Mouse (Mus musculus): ENCODE results near the gene Ccdc173. TPM values are rescaled to one million over a fixed set of nuclear protein-coding genes. Genes with fewer than 3 reads are reported as not detected.

The Ccdc173 gene
- 1.00 and 1.6 TPM in 2 replicates for polyA plus RNA-seq (2015; fragmentation: Nextera tagmentation; extraction: Ambion mirVana)

DNA sequence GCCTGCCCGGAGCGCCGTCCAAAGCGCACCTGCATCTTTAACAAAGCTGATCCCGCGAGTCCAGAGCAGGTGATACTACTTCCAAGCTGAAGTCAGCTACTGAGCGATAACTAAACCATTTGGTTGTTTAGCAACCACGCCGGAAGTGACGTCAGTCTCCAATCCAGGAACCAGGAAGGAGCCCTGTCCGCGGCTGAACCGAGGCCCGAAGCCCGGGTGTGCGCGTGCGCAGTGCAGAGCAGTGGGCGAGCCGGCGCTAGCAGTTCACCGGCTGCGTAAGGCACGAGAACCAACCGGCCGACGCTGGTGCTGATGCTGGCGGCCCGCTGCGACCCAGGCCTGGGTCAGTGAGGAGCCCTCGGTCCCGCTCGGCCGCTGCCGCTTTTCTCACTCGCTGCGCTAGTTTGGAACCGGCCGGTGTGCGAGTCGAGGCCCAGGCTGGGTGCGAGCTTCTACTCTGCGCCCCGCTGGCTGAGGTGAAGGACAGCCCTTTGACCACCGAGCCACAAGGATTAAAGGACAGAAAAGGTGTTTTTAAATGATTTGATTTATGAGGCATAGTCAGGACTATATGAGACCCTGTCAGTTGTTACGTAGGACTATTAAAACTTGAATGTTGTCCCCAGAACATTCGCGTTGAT, at the start of gene Ccdc173, which contains the start of gene Phospho2:
TSS of gene Ccdc173 (minus strand) at position 147 of the 641 bp plus-strand sequence.
TSS of gene Phospho2 (plus strand) at position 195 of the 641 bp plus-strand sequence.
- Histone ChIP-seq H3K27me3 (ENCODE audit: control insufficient read depth, insufficient read depth, low read length) (no peaks in the 10 kb centered on the region), H3K9me3 (replicated peaks; ENCODE audit: control insufficient read depth, low read length) (no peaks in the 10 kb centered on the region), H3K4me1 (ENCODE audit: control insufficient read depth, insufficient read depth, low read length) (0 out of 2 replicates have a peak, but pooled peaks cover 2% of the 10 kb centered on the region), H3K9ac (ENCODE audit: low read length) (peak within 1 kb of the TSS; percentile 81), H3K4me3 (replicated peaks; ENCODE audit: low read length) (peak within 1 kb of the TSS; percentile 69), H3K36me3 (ENCODE audit: control insufficient read depth, insufficient read depth, low read length) (peaks cover 9% of the 10 kb centered on the region; the same call in 1 of the 2 replicates), H3K27ac (ENCODE audit: low read length) (peak within 1 kb of the TSS; percentile 69), H3K4me2 (ENCODE audit: low read depth, low read length) (peak within 1 kb of the TSS; percentile 80)
- 1% methylated on average over 48 of the region's 48 CpGs for WGBS
- peak; percentile 98 for ATAC-seq (ENCODE audit: insufficient read depth, low FRiP score)

DNA sequence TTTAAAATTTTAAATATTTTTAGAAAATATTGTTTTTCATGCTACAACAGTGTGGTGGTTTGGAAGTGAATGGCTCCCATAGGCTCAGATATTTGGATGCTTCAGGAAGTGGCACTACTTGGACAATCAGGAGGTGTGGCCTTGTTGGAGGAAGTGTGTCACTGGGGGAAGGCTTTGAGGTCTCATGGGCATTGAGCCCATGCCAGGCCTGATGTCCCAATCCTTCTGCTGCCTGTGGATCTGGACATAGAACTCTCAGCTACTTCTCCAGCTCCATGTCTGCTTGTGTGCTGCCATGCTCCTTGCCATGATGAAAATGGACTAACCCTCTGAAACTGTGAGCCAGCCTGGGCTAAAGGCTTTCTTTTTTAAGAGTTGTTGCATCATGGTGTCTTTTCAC, 49.3 kb upstream of the Ccdc173 start:
- no peaks in the 10 kb centered on the region for H3K27me3 ChIP-seq (ENCODE audit: control insufficient read depth, insufficient read depth, low read length)
- H3K4me3 ChIP-seq (replicated peaks; ENCODE audit: low read length): no peak overlapping the region
- H3K36me3 ChIP-seq (ENCODE audit: control insufficient read depth, insufficient read depth, low read length): peaks cover 7% of the 10 kb centered on the region; the same call in 1 of the 2 replicates
- no peak overlapping the region for H3K9ac ChIP-seq (ENCODE audit: low read length)
- no peaks in the 10 kb centered on the region for H3K4me1 ChIP-seq (ENCODE audit: control insufficient read depth, insufficient read depth, low read length)
- H3K4me2 ChIP-seq (ENCODE audit: low read depth, low read length): no peak overlapping the region
- no peak for ATAC-seq (ENCODE audit: insufficient read depth, low FRiP score)
- H3K9me3 ChIP-seq (replicated peaks; ENCODE audit: control insufficient read depth, low read length): no peaks in the 10 kb centered on the region
- H3K27ac ChIP-seq (ENCODE audit: low read length): no peak overlapping the region

DNA sequence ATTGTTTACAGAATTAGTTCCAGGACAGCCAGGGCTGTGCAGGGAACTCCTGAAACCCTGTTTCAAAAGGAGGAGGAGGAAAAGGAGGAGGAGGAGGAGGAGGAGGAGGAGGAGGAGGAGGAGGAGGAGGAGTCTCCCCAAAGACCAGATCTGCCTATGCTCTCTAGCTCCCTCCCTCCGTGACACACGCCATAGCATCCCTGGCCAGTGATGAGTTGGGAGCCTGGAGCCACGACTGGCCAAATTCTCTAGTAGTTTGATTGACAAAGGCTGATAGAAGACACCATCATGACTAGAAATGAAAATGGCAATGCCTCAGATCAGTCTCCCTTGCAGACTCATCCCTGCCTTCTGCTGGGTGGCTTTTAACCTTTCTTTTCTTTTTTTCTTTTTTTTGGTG, 48.6 kb upstream of the Ccdc173 start:
- peaks cover 9% of the 10 kb centered on the region; the same call in 1 of the 2 replicates for H3K36me3 ChIP-seq (ENCODE audit: control insufficient read depth, insufficient read depth, low read length)
- H3K4me3 ChIP-seq (replicated peaks; ENCODE audit: low read length): no peak overlapping the region
- H3K4me1 ChIP-seq (ENCODE audit: control insufficient read depth, insufficient read depth, low read length): no peaks in the 10 kb centered on the region
- no peak overlapping the region for H3K27ac ChIP-seq (ENCODE audit: low read length)
- WGBS: 37% methylated on average over 3 of the region's 3 CpGs
- H3K27me3 ChIP-seq (ENCODE audit: control insufficient read depth, insufficient read depth, low read length): no peaks in the 10 kb centered on the region
- no peak for ATAC-seq (ENCODE audit: insufficient read depth, low FRiP score)
- H3K9ac ChIP-seq (ENCODE audit: low read length): no peak overlapping the region
- H3K9me3 ChIP-seq (replicated peaks; ENCODE audit: control insufficient read depth, low read length): no peaks in the 10 kb centered on the region
- H3K4me2 ChIP-seq (ENCODE audit: low read depth, low read length): no peak overlapping the region

DNA sequence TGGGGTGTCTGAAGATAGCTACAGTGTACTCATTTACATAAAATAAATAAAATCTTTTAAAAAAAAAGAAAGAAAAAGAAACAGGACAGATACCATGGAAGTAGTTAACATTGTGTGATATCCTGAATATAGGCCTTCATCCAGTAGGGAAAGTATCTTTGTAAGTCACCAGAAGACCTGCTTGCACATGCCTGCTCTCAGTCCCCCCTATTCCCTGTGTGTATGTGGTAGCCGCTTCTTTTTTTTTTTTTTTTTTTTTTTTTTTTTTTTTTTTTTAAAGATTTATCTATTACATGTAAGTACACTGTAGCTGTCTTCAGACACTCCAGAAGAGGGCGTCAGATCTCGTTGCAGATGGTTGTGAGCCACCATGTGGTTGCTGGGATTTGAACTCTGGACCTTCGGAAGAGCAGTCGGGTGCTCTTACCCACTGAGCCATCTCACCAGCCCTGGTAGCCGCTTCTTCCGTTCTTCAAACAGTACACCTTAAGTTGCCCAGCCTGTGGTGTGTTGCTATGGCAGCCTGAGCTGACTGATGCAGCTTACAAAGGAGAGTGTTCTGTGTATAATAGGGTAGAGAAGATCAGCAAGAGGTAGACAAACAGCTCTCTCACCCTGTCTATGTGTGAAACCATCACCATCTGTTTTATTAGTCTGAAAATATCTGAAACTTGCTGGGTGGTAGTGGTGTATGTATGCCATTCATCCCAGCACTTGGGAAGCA, 48.0 kb upstream of the Ccdc173 start:
- H3K27me3 ChIP-seq (ENCODE audit: control insufficient read depth, insufficient read depth, low read length): no peaks in the 10 kb centered on the region
- WGBS: 68% methylated on average over 7 of the region's 7 CpGs
- no peaks in the 10 kb centered on the region for H3K4me1 ChIP-seq (ENCODE audit: control insufficient read depth, insufficient read depth, low read length)
- no peak overlapping the region for H3K4me3 ChIP-seq (replicated peaks; ENCODE audit: low read length)
- ATAC-seq (ENCODE audit: insufficient read depth, low FRiP score): no peak
- no peak overlapping the region for H3K27ac ChIP-seq (ENCODE audit: low read length)
- H3K36me3 ChIP-seq (ENCODE audit: control insufficient read depth, insufficient read depth, low read length): peaks cover 9% of the 10 kb centered on the region; the same call in 1 of the 2 replicates
- no peak overlapping the region for H3K9ac ChIP-seq (ENCODE audit: low read length)
- H3K9me3 ChIP-seq (replicated peaks; ENCODE audit: control insufficient read depth, low read length): no peaks in the 10 kb centered on the region
- H3K4me2 ChIP-seq (ENCODE audit: low read depth, low read length): no peak overlapping the region

DNA sequence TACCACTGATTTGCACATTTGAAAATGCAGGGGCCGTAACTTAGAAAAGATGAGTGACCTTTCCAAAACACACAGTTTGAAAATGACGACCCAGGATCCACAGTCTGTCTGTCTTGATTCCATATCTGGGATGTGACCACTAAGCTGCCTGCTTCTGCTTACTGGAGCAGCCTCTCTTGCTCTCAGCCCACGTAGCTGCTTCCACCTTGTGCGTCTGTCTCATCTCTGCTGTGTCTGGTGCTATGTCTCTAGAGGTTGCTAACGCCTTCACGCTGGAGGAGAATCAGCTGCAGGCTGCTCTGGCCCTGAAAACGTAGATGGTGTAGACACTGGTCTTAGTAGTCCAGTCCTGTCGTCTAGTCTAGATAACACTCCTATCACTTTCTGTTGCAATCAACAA, 40.7 kb upstream of the Ccdc173 start:
- 86% methylated on average over 8 of the region's 8 CpGs for WGBS
- Histone ChIP-seq H3K4me3 (replicated peaks; ENCODE audit: low read length) (no peak overlapping the region), H3K9me3 (replicated peaks; ENCODE audit: control insufficient read depth, low read length) (no peaks in the 10 kb centered on the region), H3K4me2 (ENCODE audit: low read depth, low read length) (no peak overlapping the region), H3K27me3 (ENCODE audit: control insufficient read depth, insufficient read depth, low read length) (no peaks in the 10 kb centered on the region), H3K27ac (ENCODE audit: low read length) (no peak overlapping the region), H3K36me3 (ENCODE audit: control insufficient read depth, insufficient read depth, low read length) (peaks cover 9% of the 10 kb centered on the region), H3K4me1 (ENCODE audit: control insufficient read depth, insufficient read depth, low read length) (0 out of 2 replicates have a peak, but pooled peaks cover 3% of the 10 kb centered on the region), H3K9ac (ENCODE audit: low read length) (no peak overlapping the region)
- ATAC-seq (ENCODE audit: insufficient read depth, low FRiP score): no peak

DNA sequence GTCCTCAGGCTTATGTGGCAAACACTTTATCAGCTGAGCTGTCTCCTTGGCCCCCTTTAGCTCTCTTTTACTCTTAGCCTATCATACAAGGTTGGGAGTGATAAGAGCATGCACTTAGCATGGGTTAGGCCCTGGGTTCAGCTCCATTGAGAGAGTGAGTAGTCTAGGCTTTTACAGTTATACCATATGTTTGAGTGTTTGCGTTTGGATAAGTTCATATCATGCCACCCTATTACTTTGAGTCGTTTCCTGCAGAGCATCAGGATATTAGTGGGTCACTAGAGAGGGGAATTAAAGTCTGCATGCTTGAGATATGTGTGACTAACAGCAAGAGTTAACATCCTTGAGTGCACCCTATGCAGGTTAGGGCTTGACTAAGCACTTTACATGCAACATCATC, 40.3 kb upstream of the Ccdc173 start:
- peaks cover 9% of the 10 kb centered on the region for H3K36me3 ChIP-seq (ENCODE audit: control insufficient read depth, insufficient read depth, low read length)
- no peaks in the 10 kb centered on the region for H3K9me3 ChIP-seq (replicated peaks; ENCODE audit: control insufficient read depth, low read length)
- no peaks in the 10 kb centered on the region for H3K27me3 ChIP-seq (ENCODE audit: control insufficient read depth, insufficient read depth, low read length)
- H3K4me2 ChIP-seq (ENCODE audit: low read depth, low read length): no peak overlapping the region
- no peak overlapping the region for H3K27ac ChIP-seq (ENCODE audit: low read length)
- H3K9ac ChIP-seq (ENCODE audit: low read length): no peak overlapping the region
- peaks cover 4% of the 10 kb centered on the region for H3K4me1 ChIP-seq (ENCODE audit: control insufficient read depth, insufficient read depth, low read length)
- no peak for ATAC-seq (ENCODE audit: insufficient read depth, low FRiP score)
- 82% methylated on average over 2 of the region's 2 CpGs for WGBS
- H3K4me3 ChIP-seq (replicated peaks; ENCODE audit: low read length): no peak overlapping the region

DNA sequence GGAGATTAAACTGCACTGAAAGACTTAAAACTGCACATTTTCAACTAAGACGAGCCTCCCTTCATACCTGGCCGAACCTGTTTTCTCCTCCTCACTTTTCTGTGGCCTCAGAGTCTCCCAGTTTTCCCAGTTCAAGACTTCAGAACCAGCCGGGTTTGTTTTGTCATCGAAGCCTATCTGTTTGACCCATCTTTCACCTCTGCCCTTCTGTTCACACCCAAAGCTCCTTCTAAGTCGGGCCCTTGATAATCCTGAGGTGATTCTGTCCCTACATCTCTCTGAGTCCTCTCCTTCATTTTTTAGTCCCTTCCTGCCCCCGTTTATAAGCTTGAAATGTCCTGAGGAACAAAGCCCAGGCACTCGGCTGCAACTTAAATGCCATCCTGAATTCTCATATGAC, 38.7 kb upstream of the Ccdc173 start:
- WGBS: 24% methylated on average over 7 of the region's 7 CpGs
- no peak for ATAC-seq (ENCODE audit: insufficient read depth, low FRiP score)
- H3K27me3 ChIP-seq (ENCODE audit: control insufficient read depth, insufficient read depth, low read length): no peaks in the 10 kb centered on the region
- no peak overlapping the region for H3K9ac ChIP-seq (ENCODE audit: low read length)
- H3K9me3 ChIP-seq (replicated peaks; ENCODE audit: control insufficient read depth, low read length): no peaks in the 10 kb centered on the region
- H3K4me1 ChIP-seq (ENCODE audit: control insufficient read depth, insufficient read depth, low read length): peaks cover 14% of the 10 kb centered on the region
- no peak overlapping the region for H3K4me2 ChIP-seq (ENCODE audit: low read depth, low read length)
- H3K36me3 ChIP-seq (ENCODE audit: control insufficient read depth, insufficient read depth, low read length): peaks cover 4% of the 10 kb centered on the region; the same call in 1 of the 2 replicates
- H3K27ac ChIP-seq (ENCODE audit: low read length): no peak overlapping the region
- no peak overlapping the region for H3K4me3 ChIP-seq (replicated peaks; ENCODE audit: low read length)

DNA sequence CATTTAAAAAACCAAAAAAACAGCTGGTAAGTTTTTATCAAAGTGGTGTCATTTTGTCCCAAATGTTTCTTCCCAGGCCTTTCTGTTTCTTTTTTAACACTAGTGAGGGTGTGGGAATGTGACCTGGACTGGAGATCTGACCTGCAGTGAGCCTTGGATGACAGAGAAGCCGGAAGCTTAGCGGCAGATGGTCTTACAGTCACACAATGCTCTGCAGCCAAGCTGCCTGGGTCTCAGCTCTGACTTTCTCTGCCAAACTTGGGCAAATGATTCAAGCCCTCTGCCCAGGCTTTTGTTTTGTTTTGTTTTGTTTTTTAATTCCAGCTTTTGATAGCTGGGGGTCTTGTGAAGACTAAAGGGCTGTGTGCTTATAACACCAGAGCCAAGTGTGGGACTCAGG, 37.0 kb upstream of the Ccdc173 start:
- H3K9ac ChIP-seq (ENCODE audit: low read length): no peak overlapping the region
- H3K4me3 ChIP-seq (replicated peaks; ENCODE audit: low read length): no peak overlapping the region
- H3K9me3 ChIP-seq (replicated peaks; ENCODE audit: control insufficient read depth, low read length): no peaks in the 10 kb centered on the region
- H3K4me2 ChIP-seq (ENCODE audit: low read depth, low read length): 0 out of 2 replicates have a peak overlapping the region, but pooled peaks have one; percentile 2
- ATAC-seq (ENCODE audit: insufficient read depth, low FRiP score): no peak
- WGBS: 48% methylated on average over 2 of the region's 2 CpGs
- peak overlapping the region; percentile 53 for H3K27ac ChIP-seq (ENCODE audit: low read length)
- H3K36me3 ChIP-seq (ENCODE audit: control insufficient read depth, insufficient read depth, low read length): peaks cover 4% of the 10 kb centered on the region; the same call in 1 of the 2 replicates
- no peaks in the 10 kb centered on the region for H3K27me3 ChIP-seq (ENCODE audit: control insufficient read depth, insufficient read depth, low read length)
- H3K4me1 ChIP-seq (ENCODE audit: control insufficient read depth, insufficient read depth, low read length): peaks cover 18% of the 10 kb centered on the region

DNA sequence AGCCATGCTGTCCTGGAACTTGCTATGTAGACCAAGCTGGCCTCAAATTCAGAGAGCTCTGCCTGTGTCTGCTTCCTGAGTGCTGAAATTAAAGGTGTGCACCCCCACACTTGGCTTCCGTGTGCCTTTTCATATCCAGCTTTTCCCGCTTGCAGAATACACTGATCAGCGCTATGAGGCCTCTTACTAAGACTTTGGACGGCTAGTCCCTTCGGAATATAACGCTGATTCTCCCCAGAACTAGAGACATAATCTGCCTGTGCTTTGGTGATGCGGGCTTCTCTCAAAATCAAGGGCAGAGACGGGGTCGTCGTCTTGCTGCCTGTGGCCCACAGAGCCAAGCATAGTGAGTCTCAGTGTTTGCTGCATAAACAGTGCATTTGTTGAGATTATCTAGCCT, 36.5 kb upstream of the Ccdc173 start:
- H3K9ac ChIP-seq (ENCODE audit: low read length): no peak overlapping the region
- peak overlapping the region; percentile 53; the same call in 1 of the 2 replicates for H3K27ac ChIP-seq (ENCODE audit: low read length)
- H3K4me2 ChIP-seq (ENCODE audit: low read depth, low read length): no peak overlapping the region
- H3K36me3 ChIP-seq (ENCODE audit: control insufficient read depth, insufficient read depth, low read length): peaks cover 4% of the 10 kb centered on the region; the same call in 1 of the 2 replicates
- WGBS: 68% methylated on average over 10 of the region's 10 CpGs
- H3K4me3 ChIP-seq (replicated peaks; ENCODE audit: low read length): no peak overlapping the region
- ATAC-seq (ENCODE audit: insufficient read depth, low FRiP score): no peak
- H3K9me3 ChIP-seq (replicated peaks; ENCODE audit: control insufficient read depth, low read length): no peaks in the 10 kb centered on the region
- H3K27me3 ChIP-seq (ENCODE audit: control insufficient read depth, insufficient read depth, low read length): no peaks in the 10 kb centered on the region
- H3K4me1 ChIP-seq (ENCODE audit: control insufficient read depth, insufficient read depth, low read length): peaks cover 18% of the 10 kb centered on the region

Data from stomach, embryonic 16.5 days (tissue).